Mouse (Mus musculus) midbrain, embryonic 14.5 days (tissue): ENCODE measurements at regions not wholly inside any gene's neighbourhood (a gene's known extent, or its start where the extent isn't known, plus 50 kb on each side); places are given as distances from the start of the nearest gene placed in this dataset.

Experiments used
- ATAC-seq: fragments of 200-750 bp; cut with Nextera tagmentation; 2 replicates; pipeline ENCODE4 v1.8.0; 2017; ENCODE audit warnings: moderate number of reproducible peaks, moderate library complexity; ENCODE audit not compliant: low FRiP score, low TSS enrichment
- DNase-seq: peaks from one replicate; pipeline ENCODE4 v3.0.0-alpha.2; 2015
- H3K27ac ChIP-seq: fragments of 300-500 bp; sonication (generic); replicated peaks from 2 replicates; pipeline ENCODE4 v1.5.1; 2014; ENCODE audit warnings: mild to moderate bottlenecking, low read depth, low read length, moderate library complexity
- H3K27me3 ChIP-seq: fragments of 300-500 bp; sonication (generic); 2 replicates; pipeline ENCODE4 v1.6.1; 2014; ENCODE audit warnings: low read length, control low read depth, mixed read lengths; ENCODE audit not compliant: control insufficient read depth, insufficient read depth
- H3K36me3 ChIP-seq: fragments of 300-500 bp; sonication (generic); 2 replicates; pipeline ENCODE4 v1.6.1; 2014; ENCODE audit warnings: low read length, control low read depth; ENCODE audit not compliant: control insufficient read depth, insufficient read depth
- H3K4me1 ChIP-seq: fragments of 300-500 bp; sonication (generic); 2 replicates; pipeline ENCODE4 v1.6.1; 2014; ENCODE audit warnings: mild to moderate bottlenecking, antibody characterized with exemption, low read length, control low read depth; ENCODE audit not compliant: control insufficient read depth, insufficient read depth
- H3K4me2 ChIP-seq: fragments of 300-500 bp; sonication (generic); 2 replicates; pipeline ENCODE4 v1.6.1; 2014; ENCODE audit warnings: mild to moderate bottlenecking, low read length, moderate library complexity
- H3K4me3 ChIP-seq: fragments of 300-500 bp; sonication (generic); replicated peaks from 2 replicates; pipeline ENCODE4 v1.5.1; 2014; ENCODE audit warnings: low read depth, low read length
- H3K9ac ChIP-seq: fragments of 300-500 bp; sonication (generic); replicated peaks from 2 replicates; pipeline ENCODE4 v1.6.1; 2014; ENCODE audit warnings: mild to moderate bottlenecking, low read length, moderate library complexity
- H3K9me3 ChIP-seq: fragments of 300-500 bp; sonication (generic); 2 replicates; pipeline ENCODE4 v1.6.1; 2016; ENCODE audit warnings: low read length, control low read depth, mixed read lengths; ENCODE audit not compliant: control insufficient read depth
- WGBS: fragments of 180-500 bp; shearing (Covaris S2); extraction: QIAGEN DNeasy Blood & Tissue Kit; methylation state at CpG from one replicate; pipeline ENCODE4 v1.1.7; 2014; 5-methylcytosine and 5-hydroxymethylcytosine counted together

DNA sequence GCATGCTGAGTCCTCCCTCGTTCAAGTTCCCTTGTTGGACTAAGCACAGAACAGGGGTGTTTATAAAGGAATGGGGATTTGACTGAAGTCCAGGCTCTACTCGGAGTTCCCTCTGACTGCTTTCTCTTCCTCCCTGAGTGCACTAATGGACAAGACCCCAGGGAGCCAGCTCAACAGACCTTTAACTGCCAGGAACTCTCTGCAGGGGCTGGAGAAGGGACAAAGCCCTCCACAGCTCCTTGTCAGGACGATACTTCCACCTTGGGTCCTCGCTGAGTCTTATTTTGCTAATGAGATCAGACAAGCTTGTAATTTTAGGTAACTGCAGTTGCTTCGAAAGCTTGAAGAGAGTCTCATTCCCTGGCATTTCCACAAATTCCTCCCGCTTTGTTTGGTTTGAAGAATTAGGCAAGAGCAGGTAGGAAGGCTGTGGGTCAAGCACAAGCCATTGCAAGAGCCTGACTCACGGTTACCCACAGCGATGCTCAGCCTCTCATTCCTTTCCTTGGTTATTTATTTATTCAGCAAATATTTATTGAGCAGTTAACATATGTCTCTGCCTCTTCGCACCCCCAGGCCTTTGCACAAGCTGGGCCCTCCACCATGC lies 71.5 kb upstream of the Dio3 start:
- DNase-seq (no peak), ATAC-seq (no peak)
- WGBS = 29% methylated on average over 9 of the region's 9 CpGs
- Histone ChIP-seq H3K4me1 (peaks cover 9% of the 10 kb centered on the region), H3K27me3 (no peaks in the 10 kb centered on the region), H3K27ac (no peak overlapping the region), H3K9ac (no peak overlapping the region), H3K4me2 (no peak overlapping the region), H3K4me3 (no peak overlapping the region), H3K36me3 (no peaks in the 10 kb centered on the region), H3K9me3 (no peaks in the 10 kb centered on the region)

- Histone ChIP-seq H3K9me3 (no peaks in the 10 kb centered on the region), H3K4me1 (0 out of 2 replicates have a peak, but pooled peaks cover 4% of the 10 kb centered on the region), H3K4me3 (no peak overlapping the region), H3K9ac (no peak overlapping the region), H3K36me3 (no peaks in the 10 kb centered on the region), H3K27ac (no peak overlapping the region), H3K4me2 (no peak overlapping the region), H3K27me3 (no peaks in the 10 kb centered on the region)
- 79% methylated on average over 4 of the region's 4 CpGs for WGBS
- no peak for DNase-seq
- no peak for ATAC-seq
Observed at GRCm38 (mm10) chr12:110212716-110213115, 66.2 kb upstream of the Dio3 start.

GRCm38 (mm10) chr12:110214833-110215232 lies 64.0 kb upstream of the Dio3 start:
- ATAC-seq = no peak
- no peak for DNase-seq
- H3K27me3 ChIP-seq = no peaks in the 10 kb centered on the region
- no peaks in the 10 kb centered on the region for H3K9me3 ChIP-seq
- H3K4me3 ChIP-seq = no peak overlapping the region
- no peak overlapping the region for H3K4me2 ChIP-seq
- no peak overlapping the region for H3K27ac ChIP-seq
- no peak overlapping the region for H3K9ac ChIP-seq
- H3K4me1 ChIP-seq = 0 out of 2 replicates have a peak, but pooled peaks cover 4% of the 10 kb centered on the region
- WGBS = 50% methylated on average over 8 of the region's 8 CpGs
- no peaks in the 10 kb centered on the region for H3K36me3 ChIP-seq

- Histone ChIP-seq H3K4me2 (no peak overlapping the region), H3K9ac (no peak overlapping the region), H3K36me3 (no peaks in the 10 kb centered on the region), H3K27me3 (no peaks in the 10 kb centered on the region), H3K9me3 (no peaks in the 10 kb centered on the region), H3K4me3 (no peak overlapping the region), H3K4me1 (0 out of 2 replicates have a peak, but pooled peaks cover 4% of the 10 kb centered on the region), H3K27ac (no peak overlapping the region)
- 87% methylated on average over 6 of the region's 6 CpGs for WGBS
- ATAC-seq (no peak), DNase-seq (no peak)
Observed at GRCm38 (mm10) chr12:110215311-110215710, 63.6 kb upstream of the Dio3 start.

GRCm38 (mm10) chr12:110219750-110220149 lies 59.1 kb upstream of the Dio3 start:
- DNase-seq = no peak

DNA sequence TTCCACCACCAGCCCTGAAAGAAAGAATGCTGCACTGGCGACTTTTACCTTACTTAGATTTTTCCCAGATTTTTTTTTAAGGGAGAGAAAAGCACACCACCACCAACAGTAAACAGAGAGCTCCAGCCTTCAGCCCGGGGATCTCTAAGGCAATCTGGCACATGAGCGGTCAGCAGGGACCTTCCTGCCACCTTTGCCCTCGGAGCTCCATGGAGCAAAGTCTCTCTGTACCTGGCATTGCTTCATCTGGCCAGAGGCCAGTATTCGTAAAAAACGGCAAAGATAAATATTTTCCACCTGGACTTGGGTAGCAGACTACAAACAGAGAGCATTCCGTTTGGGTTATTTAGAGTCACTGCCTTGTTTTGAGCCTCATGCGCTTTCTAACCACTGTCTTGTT lies 58.4 kb upstream of the Dio3 start:
- Histone ChIP-seq H3K4me1 (no peaks in the 10 kb centered on the region), H3K4me2 (no peak overlapping the region)
- 78% methylated on average over 8 of the region's 8 CpGs for WGBS

More at GRCm38 (mm10) chr12:110219750-110220149, 59.1 kb upstream of the Dio3 start:
- Histone ChIP-seq H3K27me3 (no peaks in the 10 kb centered on the region), H3K4me3 (no peak overlapping the region), H3K36me3 (no peaks in the 10 kb centered on the region), H3K27ac (no peak overlapping the region), H3K9me3 (no peaks in the 10 kb centered on the region), H3K4me1 (0 out of 2 replicates have a peak, but pooled peaks cover 3% of the 10 kb centered on the region), H3K9ac (no peak overlapping the region), H3K4me2 (no peak overlapping the region)
- 90% methylated on average over 8 of the region's 8 CpGs for WGBS
- ATAC-seq = no peak

DNA sequence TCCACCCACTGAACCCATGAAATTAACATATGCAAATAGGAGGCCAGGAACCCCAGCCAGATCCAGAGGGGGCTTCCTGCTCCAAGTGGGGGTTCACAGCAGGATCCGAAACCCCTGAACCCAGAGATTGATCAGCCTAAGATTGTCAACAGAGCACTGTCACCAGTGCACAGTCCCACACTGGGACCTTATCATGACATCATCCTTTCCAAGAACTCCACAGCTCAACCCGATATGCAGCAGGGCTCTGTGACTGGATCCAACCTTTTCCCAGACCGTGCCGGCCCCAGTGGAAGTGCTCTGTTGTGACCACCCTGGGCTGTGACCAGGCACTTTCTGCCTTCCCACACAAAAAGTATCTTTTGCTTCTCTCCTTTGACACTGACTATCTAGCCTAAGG lies 57.7 kb upstream of the Dio3 start:
- WGBS = 59% methylated on average over 4 of the region's 4 CpGs
- Histone ChIP-seq H3K4me3 (no peak overlapping the region), H3K27me3 (no peaks in the 10 kb centered on the region)

More for the DNA sequence above, 58.4 kb upstream of the Dio3 start:
- no peak overlapping the region for H3K4me3 ChIP-seq
- no peak overlapping the region for H3K9ac ChIP-seq
- no peaks in the 10 kb centered on the region for H3K27me3 ChIP-seq
- no peak overlapping the region for H3K27ac ChIP-seq
- DNase-seq (no peak), ATAC-seq (no peak)
- H3K9me3 ChIP-seq = no peaks in the 10 kb centered on the region
- no peaks in the 10 kb centered on the region for H3K36me3 ChIP-seq

GRCm38 (mm10) chr12:110221679-110222078 lies 57.2 kb upstream of the Dio3 start:
- DNase-seq (no peak), ATAC-seq (no peak)
- 56% methylated on average over 3 of the region's 3 CpGs for WGBS
- Histone ChIP-seq H3K4me1 (no peaks in the 10 kb centered on the region), H3K27ac (no peak overlapping the region), H3K4me2 (no peak overlapping the region), H3K4me3 (no peak overlapping the region), H3K36me3 (no peaks in the 10 kb centered on the region), H3K9me3 (no peaks in the 10 kb centered on the region), H3K9ac (no peak overlapping the region), H3K27me3 (no peaks in the 10 kb centered on the region)

More for the DNA sequence above, 57.7 kb upstream of the Dio3 start:
- Histone ChIP-seq H3K9ac (no peak overlapping the region), H3K4me2 (no peak overlapping the region), H3K27ac (no peak overlapping the region), H3K9me3 (no peaks in the 10 kb centered on the region), H3K4me1 (no peaks in the 10 kb centered on the region), H3K36me3 (no peaks in the 10 kb centered on the region)
- DNase-seq (no peak), ATAC-seq (no peak)

DNA sequence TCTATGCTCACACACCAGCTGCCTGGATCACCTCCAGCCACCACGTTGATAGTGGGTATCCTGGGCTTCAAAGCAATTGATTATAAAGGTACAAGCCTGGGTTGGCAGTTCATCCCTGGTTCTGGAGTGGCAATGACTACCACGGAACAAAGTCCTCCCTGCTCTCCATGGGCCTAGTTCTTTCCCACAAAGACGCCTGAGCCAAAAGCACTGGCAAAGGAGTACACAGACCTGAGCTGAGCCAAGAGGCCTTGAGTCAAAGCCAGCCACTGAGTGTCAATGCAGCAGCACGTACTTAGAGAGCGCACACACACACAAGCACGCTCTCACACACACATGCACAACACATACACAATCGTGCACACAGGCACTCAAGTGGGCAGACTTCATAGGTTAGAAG lies 54.6 kb upstream of the Dio3 start:
- no peaks in the 10 kb centered on the region for H3K4me1 ChIP-seq
- no peak overlapping the region for H3K27ac ChIP-seq
- H3K4me2 ChIP-seq = no peak overlapping the region
- DNase-seq = no peak
- H3K4me3 ChIP-seq = no peak overlapping the region
- H3K27me3 ChIP-seq = no peaks in the 10 kb centered on the region
- ATAC-seq = no peak
- no peaks in the 10 kb centered on the region for H3K9me3 ChIP-seq
- no peaks in the 10 kb centered on the region for H3K36me3 ChIP-seq
- WGBS = 87% methylated on average over 7 of the region's 7 CpGs
- H3K9ac ChIP-seq = no peak overlapping the region
